Mouse (Mus musculus): ENCODE measurements around the gene Itpr2. TPM values are rescaled to one million over a fixed set of nuclear protein-coding genes. Genes with fewer than 3 reads are reported as not detected.

Itpr2 gene
- total RNA-seq, 2 experiments from 2014 or later, result 18.6 to 19.8 TPM

- no peak for DNase-seq (ENCODE audit: low spot score in 2 of 2)
These were observed 272.5 kb downstream of the Itpr2 start for GRCm38 (mm10) chr6:146229519-146229918.

DNA sequence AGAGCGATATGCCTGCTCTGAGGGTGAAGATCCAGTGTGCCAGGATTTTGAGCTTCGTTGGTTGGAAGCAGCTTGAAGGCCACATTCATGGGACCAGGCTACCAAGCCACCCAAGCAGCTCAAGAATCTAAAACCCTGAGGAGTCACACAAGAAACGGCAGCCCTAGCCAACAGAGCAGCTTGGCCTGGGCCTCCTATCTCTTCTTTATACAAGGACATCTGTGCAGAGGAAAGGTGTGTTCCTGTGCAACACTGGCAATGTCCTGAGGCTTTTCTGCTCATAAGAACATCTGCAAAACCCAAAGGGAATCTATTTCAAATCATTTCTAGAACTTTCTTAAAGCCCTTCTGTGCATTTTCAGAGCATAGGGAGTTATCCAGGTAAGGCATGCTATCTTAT lies 274.0 kb downstream of the Itpr2 start:
- DNase-seq (ENCODE audit: low spot score in 2 of 2), result no peak

GRCm38 (mm10) chr6:146222403-146223063 lies 279.5 kb downstream of the Itpr2 start:
- DNase-seq (ENCODE audit: low spot score in 2 of 2), result no peak

DNA sequence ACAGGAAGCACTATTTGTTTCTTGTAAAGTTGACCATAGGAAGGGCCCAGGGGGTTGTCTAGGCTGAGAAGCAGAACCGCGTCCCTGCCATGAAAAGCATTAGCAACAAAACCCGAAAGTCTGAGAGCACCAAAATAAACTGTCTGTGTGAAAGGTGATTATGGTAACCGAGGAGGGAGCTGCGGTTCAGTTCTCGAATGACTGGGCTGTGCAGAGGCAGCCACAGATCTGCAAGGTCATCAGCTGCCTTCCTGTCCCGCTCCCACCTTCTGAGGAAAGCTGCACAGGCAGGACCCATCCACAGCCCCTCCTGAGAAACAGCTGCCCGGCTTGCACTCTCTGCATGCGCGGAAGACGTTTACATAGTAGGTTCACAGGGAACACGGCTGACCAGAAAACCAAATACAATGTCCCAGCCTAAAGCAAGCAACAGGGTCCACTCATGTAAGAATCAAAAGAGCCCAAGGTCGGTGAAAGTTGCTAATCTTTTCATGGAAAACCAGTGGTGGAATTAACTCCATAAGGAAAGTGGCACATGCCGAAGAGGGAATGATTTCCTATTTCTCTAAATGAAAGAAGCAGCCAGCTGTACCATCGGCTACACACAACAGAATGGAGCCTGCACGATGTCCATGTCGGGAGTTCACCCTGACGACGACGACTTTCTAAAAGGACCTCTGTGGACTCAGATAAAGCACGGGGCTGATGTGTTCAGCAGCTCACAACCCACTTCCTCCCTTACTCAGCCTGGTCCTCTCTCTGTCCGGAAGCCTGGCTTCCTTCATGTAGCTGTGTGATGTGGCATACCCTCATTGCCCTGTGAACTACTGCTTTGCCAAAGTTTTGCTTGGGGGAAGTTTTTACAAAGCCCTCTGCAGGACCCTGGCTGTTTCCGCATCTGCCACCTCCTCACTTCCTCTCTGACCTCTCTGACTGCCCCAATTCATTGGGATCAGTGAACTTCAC lies 280.4 kb downstream of the Itpr2 start:
- DNase-seq (ENCODE audit: low spot score in 2 of 2), result no peak

DNA sequence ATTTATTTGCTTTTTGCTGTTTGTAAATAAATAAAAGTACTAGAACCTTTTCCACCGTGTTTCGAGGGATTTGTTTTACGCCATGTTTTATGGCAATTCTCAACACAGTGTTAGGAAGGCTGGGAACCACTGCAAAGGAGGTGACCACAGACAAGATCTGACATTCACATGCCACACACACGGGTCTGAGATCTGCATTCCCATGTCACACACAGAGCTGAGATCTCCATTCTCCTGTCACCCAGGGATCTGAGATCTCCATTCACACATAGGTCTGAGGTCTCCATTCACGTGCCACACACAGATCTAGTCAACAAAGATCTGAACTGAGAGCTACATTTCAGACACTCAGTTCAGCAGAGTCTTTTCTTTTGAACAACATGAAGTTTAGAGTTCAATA lies 282.0 kb downstream of the Itpr2 start:
- DNase-seq (ENCODE audit: low spot score in 2 of 2), result no peak

DNA sequence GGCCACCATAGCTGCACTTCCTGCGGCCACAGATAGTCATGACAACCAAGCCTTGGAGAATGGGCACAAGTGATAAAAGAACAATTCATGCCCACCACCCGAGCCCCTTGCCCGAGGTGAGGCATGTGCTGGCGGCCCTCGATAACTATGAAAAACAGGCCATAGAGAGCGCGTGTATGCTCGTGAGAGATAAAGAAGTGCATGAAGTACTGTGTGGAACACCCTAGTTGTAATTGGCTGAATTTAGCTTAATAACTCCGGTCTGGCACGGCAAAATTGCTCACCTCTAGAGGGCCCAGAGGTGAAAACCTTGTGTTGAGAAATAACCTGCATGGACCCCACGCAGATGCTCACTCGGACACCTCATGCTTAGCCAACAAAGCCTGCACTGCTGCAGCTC lies 282.5 kb downstream of the Itpr2 start:
- DNase-seq (ENCODE audit: low spot score in 2 of 2), result no peak

GRCm38 (mm10) chr6:146215302-146215701 lies 286.7 kb downstream of the Itpr2 start:
- DNase-seq (ENCODE audit: low spot score in 2 of 2), result no peak

GRCm38 (mm10) chr6:146212339-146212738 lies 289.7 kb downstream of the Itpr2 start:
- no peak for DNase-seq (ENCODE audit: low spot score in 2 of 2)

- no peak for DNase-seq (ENCODE audit: low spot score in 2 of 2)
These were observed 290.8 kb downstream of the Itpr2 start for GRCm38 (mm10) chr6:146211233-146211632.

DNA sequence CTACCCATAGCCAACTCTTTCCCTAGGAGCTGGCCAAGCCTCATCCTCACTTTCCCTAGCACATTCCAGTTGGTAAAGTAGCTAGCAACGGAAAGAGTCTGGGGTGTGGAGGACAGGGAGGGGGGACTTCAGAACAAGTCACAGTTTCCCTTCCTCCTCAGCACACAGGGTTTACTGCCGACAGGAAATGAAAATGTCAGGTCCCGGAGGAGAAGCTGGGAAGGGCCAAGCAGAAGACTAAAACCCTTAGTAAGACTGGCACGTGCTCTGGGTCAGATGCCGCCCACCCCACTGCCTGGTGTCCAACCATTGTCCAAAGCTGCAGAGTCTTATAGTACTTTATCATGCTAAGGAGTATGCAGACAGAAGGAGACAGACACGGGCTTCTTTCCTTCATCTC lies 293.0 kb downstream of the Itpr2 start:
- DNase-seq (ENCODE audit: low spot score in 2 of 2), result no peak

DNA sequence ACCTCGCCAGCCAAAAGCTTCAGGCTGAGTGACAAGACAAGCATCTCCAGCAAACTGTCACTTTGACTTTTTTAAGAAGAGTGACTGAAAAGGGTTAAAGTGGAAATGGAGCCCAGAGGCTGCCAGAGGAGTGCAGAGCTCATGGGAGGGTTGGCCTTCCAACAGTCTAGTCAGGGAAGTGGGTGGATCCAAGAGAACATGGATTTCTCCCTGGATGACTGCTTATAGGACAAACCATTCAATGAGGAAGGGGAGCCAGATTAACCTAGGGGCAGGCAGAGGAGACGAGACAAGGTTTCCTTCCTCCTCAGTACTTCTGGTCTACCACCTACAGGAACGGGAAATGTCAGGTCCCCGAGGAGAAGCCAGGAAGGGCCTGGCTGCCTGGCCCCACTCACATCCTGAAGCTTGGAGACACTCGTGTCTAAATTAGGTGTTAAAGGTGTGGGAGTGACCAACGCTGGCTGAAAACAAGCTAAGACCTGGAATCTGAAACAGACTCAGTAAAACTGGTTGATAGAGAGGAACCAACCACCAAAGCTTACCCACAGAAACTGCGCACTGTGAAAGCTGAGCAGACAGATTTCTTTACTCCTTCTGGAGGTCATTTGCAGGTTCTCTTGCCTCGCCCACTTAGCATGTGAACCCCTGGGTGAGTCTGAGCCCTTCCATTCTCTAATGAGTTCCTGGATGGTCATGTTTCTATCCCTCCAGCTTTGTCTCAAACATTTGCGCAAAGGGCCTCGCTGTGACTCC lies 294.6 kb downstream of the Itpr2 start:
- DNase-seq (ENCODE audit: low spot score in 2 of 2), result no peak

DNA sequence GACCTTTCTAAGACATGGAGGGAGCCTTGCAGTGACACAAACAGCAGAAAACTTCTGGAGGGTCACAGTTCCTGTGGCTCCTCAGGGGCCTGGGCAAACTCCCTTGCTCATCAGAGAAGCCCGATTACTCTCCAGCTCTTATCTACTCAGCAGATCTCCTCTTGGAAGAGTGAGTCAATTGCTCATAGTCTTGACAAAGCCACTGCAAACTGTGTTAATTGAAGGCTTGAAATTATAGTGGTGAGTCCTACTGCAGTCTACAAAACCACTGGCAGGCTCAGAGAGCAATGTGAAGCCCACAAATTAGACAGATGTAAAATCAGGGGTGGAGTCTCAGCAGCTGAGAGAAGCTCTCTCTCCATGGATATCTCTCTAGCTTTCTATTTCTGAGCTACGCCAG lies 296.9 kb downstream of the Itpr2 start:
- DNase-seq (ENCODE audit: low spot score in 2 of 2), result no peak

GRCm38 (mm10) chr6:146204470-146204869 lies 297.6 kb downstream of the Itpr2 start:
- no peak for DNase-seq (ENCODE audit: low spot score in 2 of 2)

DNA sequence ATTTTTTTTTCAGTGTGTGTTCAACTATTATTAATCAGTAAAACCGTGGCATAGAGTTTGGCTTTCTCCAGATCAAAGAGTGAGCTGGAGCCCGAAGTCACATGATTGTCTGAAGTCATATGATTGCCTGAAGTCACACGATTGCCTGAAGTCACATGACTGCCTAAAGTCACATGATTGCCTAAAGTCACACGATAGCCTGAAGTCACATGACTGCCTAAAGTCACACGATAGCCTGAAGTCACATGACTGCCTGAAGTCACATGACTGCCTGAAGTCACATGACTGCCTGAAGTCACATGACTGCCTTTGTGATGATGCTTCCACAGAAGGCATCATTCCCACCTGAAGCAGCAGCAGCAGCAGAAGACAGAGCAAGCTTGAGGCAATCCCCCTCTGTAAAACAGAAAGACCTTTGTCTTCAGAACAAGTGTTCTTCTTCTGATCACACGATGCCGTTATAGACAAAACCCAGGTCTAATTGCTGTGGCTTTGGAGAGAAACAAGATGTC lies 304.1 kb downstream of the Itpr2 start:
- DNase-seq (ENCODE audit: low spot score in 2 of 2), result no peak

- no peak for DNase-seq (ENCODE audit: low spot score in 2 of 2)
These were observed 305.3 kb downstream of the Itpr2 start for GRCm38 (mm10) chr6:146196701-146197100.

GRCm38 (mm10) chr6:146195854-146196457 lies 306.1 kb downstream of the Itpr2 start:
- no peak for DNase-seq (ENCODE audit: low spot score in 2 of 2)

- DNase-seq (ENCODE audit: low spot score in 2 of 2), result no peak
These were observed 310.1 kb downstream of the Itpr2 start for GRCm38 (mm10) chr6:146191931-146192330.

DNA sequence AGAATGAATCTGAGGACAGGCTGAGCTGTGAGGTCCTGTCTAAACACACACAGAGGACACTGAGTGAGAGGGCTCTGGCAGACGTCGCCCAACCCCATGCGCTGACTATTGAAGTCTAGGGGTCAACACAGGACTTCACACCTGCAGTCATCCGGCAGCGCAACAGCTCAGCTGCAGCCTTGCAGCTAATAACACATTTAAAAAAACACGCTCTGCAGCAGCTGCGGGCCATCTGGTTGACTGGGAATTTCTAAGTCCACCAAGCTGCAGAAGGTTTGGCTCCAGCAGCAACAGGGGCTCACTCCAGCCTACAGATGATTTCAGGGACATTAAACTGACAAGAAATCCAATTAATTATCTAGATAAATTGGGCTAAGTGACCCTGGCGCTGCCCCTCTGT lies 312.0 kb downstream of the Itpr2 start:
- DNase-seq (ENCODE audit: low spot score in 2 of 2), result no peak

- no peak for DNase-seq (ENCODE audit: low spot score in 2 of 2)
These were observed 316.5 kb downstream of the Itpr2 start for GRCm38 (mm10) chr6:146185532-146185931.

- DNase-seq (ENCODE audit: low spot score in 2 of 2), result no peak
These were observed 317.3 kb downstream of the Itpr2 start for GRCm38 (mm10) chr6:146184771-146185170.

DNA sequence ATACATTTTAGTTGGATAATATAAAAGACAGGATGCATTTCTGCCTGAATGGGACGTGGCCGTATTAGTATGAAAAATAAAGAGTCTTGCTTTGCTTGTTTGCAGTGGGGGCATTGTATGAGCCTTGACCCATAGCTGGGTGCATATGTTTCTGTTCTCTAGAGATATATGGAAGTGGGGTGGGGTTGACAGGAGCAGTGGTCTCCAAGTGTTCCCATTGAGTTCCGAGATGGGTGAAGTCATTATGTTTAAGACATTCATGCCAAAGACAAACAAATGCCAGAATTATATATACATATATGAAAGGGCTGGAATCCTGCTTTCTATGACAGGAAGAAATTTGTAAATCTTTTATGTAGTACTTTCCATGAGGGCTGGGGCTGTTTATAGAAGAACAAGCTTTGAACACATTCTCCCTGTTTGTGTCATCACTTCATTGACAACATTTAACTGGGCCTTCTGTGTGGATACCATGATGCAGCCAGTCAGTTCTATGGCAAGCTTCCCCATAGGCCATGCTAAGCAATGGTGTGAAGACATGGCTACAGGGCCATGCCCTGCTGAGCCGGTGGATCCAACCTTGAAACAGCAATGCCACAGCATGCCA lies 327.3 kb downstream of the Itpr2 start:
- DNase-seq (ENCODE audit: low spot score in 2 of 2), result no peak

Data from layer of hippocampus, adult 18-20 months (tissue).